Mouse (Mus musculus) lung, adult 2 months (tissue): ENCODE results near the gene Rap1b. TPM values are rescaled to one million over a fixed set of nuclear protein-coding genes. Genes with fewer than 3 reads are reported as not detected.

ENCODE experiments used
- DNase-seq: peaks from one replicate; pipeline ENCODE4 v3.0.0; 2022
- H3K4me1 ChIP-seq: fragments of 200-500 bp; 2 replicates; pipeline ENCODE4 v1.6.1; 2011; ENCODE audit warnings: low read length; ENCODE audit not compliant: control insufficient read depth, insufficient read depth
- H3K4me3 ChIP-seq: fragments of 200-500 bp; replicated peaks from 2 replicates; pipeline ENCODE3; 2011; ENCODE audit warnings: low read depth, mild to moderate bottlenecking, control low read depth, low read length; ENCODE audit errors: extremely low read depth
- CTCF ChIP-seq: fragments of 200-500 bp; IDR thresholded peaks from 2 replicates; pipeline ENCODE4 v1.5.1; 2011; ENCODE audit warnings: mild to moderate bottlenecking, low read length, control low read depth; ENCODE audit not compliant: insufficient read depth
- POLR2A ChIP-seq: fragments of 200-500 bp; IDR thresholded peaks from 2 replicates; pipeline ENCODE4 v1.6.1; 2011; ENCODE audit warnings: low read depth, mild to moderate bottlenecking, control low read depth, low read length, borderline replicate concordance; ENCODE audit errors: extremely low read depth
- WGBS: fragments of 180-500 bp; shearing (Covaris S2); methylation state at CpG from one replicate; pipeline ENCODE4 v1.1.7; 2018; 5-methylcytosine and 5-hydroxymethylcytosine counted together
- polyA plus RNA-seq: library from polyadenylated mRNA; depleted of rRNA; stranded (reverse); fragments of >200 nt; gene quantifications from 2 replicates; pipeline ENCODE4 v1.2.3, GENCODE M21; 2012

Gene Rap1b
- polyA plus RNA-seq, 1 experiment = 71.7 TPM

DNA sequence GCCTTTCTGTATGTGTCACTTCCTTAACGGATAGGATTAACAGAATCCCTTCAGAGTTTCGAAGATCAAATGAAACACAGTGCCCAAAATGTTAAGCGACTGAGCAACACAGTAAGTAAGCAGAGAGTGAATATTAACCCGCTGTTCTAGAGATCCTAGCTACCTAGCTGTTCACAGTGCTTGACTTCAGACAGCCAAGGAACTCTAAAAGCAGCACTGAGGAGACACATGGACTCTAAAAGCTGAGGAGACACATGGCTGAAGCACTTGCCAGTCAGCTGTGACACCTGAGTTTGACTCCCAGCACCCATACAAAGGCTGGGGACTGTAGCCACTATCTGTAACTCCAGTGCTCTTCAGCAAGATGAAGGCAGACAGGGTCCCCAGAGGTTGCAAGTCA is 16.8 kb downstream of the Rap1b start:
- Histone ChIP-seq H3K4me1 (peaks cover 59% of the 10 kb centered on the region), H3K4me3 (no peak overlapping the region)
- TF ChIP-seq CTCF (no peak), POLR2A (no peak)
- DNase-seq = no peak
- 41% methylated on average over 4 of the region's 4 CpGs for WGBS

DNA sequence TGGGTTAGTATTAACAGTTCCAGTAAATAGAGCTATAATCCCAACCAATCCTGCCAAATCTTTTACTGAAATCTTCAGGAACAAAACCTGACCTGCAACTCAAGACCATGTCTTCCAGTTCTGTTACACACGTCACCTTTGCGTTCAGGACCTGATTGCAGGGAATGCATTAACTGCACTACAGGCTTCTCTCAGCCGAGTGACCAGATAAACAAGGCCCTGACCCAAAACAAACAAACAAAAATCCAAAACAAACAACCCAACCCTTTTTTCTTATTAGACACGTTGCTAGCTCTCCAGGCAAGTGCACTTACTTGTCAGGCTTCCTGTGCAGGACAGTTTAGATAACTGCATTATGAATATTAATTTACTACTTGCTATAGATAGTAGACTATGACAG is 17.3 kb downstream of the Rap1b start:
- WGBS = 24% methylated on average over 4 of the region's 4 CpGs
- Histone ChIP-seq H3K4me1 (peaks cover 59% of the 10 kb centered on the region), H3K4me3 (no peak overlapping the region)
- TF ChIP-seq POLR2A (no peak), CTCF (no peak)
- no peak for DNase-seq

DNA sequence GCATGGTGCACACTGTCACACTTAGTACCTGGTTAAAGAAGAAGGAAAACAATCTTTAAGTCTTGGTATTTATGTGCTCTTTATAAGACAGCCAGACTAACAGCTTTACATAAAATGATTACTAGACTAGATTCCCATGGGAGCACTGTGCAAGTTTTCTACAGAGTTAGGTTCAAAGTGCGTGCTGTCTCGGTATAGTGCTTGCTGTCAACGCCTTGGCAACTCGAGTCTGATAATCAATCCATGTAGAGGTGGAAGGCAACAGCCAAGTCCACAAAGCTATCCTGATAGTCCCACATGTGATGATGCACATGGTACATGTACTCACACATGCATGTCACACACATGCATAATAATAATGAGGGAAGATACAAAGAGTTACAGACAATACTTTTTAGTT is 21.2 kb downstream of the Rap1b start:
- DNase-seq = no peak
- no peak for TF ChIP-seq POLR2A
- no peak for TF ChIP-seq CTCF
- peaks cover 42% of the 10 kb centered on the region for H3K4me1 ChIP-seq
- WGBS = 55% methylated on average over 4 of the region's 4 CpGs
- H3K4me3 ChIP-seq = no peak overlapping the region

DNA sequence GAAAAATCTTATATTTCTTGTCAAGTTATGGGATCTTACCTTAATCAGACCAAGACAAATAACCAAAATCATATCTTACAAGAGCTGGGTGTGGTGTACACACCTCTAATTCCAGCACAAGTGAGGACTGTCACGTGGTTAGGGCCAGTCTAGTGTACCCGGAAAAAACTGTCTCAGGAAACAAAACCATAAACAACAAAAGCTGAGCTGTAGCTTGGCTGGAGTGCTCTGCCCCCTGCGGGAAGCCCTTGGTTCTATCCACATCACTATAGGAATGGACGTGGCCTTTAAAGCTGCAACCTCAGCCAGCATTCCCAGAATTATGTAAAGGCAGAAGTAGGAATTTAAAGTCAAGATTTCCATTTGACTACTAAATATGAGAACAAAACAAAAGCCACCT is 21.7 kb downstream of the Rap1b start:
- no peak for DNase-seq
- WGBS = 22% methylated on average over 4 of the region's 4 CpGs
- peak; percentile 70 for TF ChIP-seq CTCF
- no peak for TF ChIP-seq POLR2A

DNA sequence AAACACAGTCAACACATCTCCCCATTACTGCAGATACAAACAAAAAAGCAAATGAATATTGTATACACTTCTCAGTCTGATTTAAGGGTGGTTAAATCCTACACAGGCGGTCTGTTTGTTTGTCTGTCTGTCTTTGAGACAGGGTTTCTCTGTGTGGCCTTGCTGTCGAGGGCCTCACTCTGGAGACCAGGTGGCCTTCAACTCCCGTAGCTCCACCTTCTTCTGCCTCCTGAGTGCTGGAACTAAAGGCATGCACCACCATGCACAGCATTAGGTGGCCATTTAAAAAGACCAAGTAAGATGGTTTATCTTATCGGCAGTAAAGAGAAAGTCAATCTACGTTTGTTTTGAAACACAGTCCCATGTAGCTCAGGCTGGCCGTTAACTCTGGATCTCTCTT is 22.5 kb downstream of the Rap1b start:
- no peak for TF ChIP-seq POLR2A
- no peak for TF ChIP-seq CTCF
- H3K4me1 ChIP-seq = peaks cover 31% of the 10 kb centered on the region
- no peak for DNase-seq
- no peak overlapping the region for H3K4me3 ChIP-seq
- 64% methylated on average over 6 of the region's 6 CpGs for WGBS

More for the DNA sequence above, 21.7 kb downstream of the Rap1b start:
- Histone ChIP-seq H3K4me3 (no peak overlapping the region), H3K4me1 (peaks cover 37% of the 10 kb centered on the region)

DNA sequence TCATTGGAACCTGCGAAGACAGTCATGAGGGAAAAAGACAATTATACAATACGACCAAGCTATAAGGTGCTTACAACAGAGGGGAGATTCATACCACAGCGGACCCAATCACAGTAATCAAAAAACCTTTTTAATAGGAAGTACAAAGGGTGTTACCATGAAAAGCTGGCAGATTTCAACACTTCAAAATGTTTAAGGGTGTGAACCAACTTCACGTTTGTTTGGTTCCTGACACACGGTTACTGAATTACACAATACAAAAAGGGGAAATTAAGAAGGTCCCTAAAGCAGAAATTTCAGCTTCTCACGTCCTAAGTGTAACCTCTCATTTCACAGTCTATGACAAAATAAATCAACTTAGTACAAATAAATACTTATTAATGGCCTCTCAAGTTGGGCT is 27.2 kb downstream of the Rap1b start:
- WGBS = 60% methylated on average over 6 of the region's 6 CpGs
- peaks cover 3% of the 10 kb centered on the region; the same call in 1 of the 2 replicates for H3K4me1 ChIP-seq

GRCm38 (mm10) chr10:117816721-117817120 is 29.1 kb downstream of the Rap1b start:
- H3K4me3 ChIP-seq = no peak overlapping the region
- 91% methylated on average over 6 of the region's 6 CpGs for WGBS

More for the DNA sequence above, 27.2 kb downstream of the Rap1b start:
- TF ChIP-seq CTCF (no peak), POLR2A (no peak)
- no peak overlapping the region for H3K4me3 ChIP-seq
- no peak for DNase-seq

GRCm38 (mm10) chr10:117812501-117812900 is 33.3 kb downstream of the Rap1b start:
- TF ChIP-seq POLR2A (no peak), CTCF (no peak)
- H3K4me1 ChIP-seq = no peaks in the 10 kb centered on the region
- no peak for DNase-seq
- H3K4me3 ChIP-seq = no peak overlapping the region
- 88% methylated on average over 2 of the region's 2 CpGs for WGBS

More at GRCm38 (mm10) chr10:117816721-117817120, 29.1 kb downstream of the Rap1b start:
- H3K4me1 ChIP-seq = no peaks in the 10 kb centered on the region; the same call in 1 of the 2 replicates
- TF ChIP-seq POLR2A (no peak), CTCF (no peak)
- no peak for DNase-seq

- Histone ChIP-seq H3K4me3 (no peak overlapping the region), H3K4me1 (no peaks in the 10 kb centered on the region)
- WGBS = 91% methylated on average over 8 of the region's 8 CpGs
- TF ChIP-seq CTCF (no peak), POLR2A (no peak)
- no peak for DNase-seq
Measured at GRCm38 (mm10) chr10:117811555-117811954, 34.3 kb downstream of the Rap1b start.

DNA sequence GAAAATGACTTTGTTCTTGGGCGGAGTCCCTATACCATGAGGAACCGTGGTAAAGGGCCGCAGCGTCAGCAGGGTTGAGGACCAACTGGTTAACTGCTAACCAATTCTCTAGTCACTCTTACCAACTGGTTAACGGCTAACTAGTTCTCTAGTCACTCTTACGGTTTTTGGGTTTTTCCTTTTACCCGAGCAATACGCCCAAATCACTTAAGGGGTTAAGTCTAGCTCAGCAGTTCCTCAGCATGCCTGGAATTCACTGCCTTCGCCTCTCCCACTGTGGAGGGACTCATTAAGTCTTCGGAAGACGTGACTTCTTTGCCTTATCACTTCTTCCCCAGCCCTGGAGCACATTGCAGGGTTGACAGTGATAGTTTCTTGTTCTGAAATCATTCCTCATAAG is 35.3 kb downstream of the Rap1b start:
- Histone ChIP-seq H3K4me1 (no peaks in the 10 kb centered on the region), H3K4me3 (no peak overlapping the region)
- no peak for DNase-seq
- TF ChIP-seq POLR2A (no peak), CTCF (no peak)
- 83% methylated on average over 11 of the region's 11 CpGs for WGBS

DNA sequence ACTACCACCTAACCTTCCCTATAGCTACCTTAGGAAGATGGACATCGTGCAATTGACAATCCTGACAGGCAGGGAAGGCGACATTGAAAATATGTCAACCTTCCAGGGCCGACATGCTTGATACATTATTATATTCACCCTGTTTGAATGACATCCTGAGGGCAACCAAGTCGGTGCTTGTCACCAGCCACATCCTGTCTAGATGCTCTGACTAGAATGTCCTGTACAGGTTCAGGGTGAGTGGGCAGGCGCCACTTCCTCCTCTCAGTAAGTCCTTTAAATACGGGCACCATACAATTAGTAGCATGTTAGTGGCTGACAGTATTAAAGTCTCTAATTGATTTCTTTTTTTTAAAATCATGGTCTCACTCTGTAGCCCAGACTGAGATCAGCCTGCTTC is 37.8 kb downstream of the Rap1b start:
- TF ChIP-seq POLR2A (no peak), CTCF (no peak)
- 65% methylated on average over 6 of the region's 6 CpGs for WGBS
- H3K4me3 ChIP-seq = no peak overlapping the region
- no peak for DNase-seq
- no peaks in the 10 kb centered on the region for H3K4me1 ChIP-seq
